Mouse (Mus musculus) midbrain, embryonic 10.5 days (tissue): Measurements from ENCODE around the gene Gm10762. TPM values are rescaled to one million over a fixed set of nuclear protein-coding genes. Genes with fewer than 3 reads are reported as not detected.
"Not testable (repeated sequence)": the region's sequence is repeated elsewhere in the genome, so short reads cannot be mapped to it uniquely, and the experiment has no call there.

Experiments
- DNase-seq: peaks from one replicate; pipeline ENCODE4 v3.0.0-alpha.2; 2017; ENCODE audit warnings: low spot score
- H3K27ac ChIP-seq: fragments of 300-500 bp; sonication (generic); replicated peaks from 2 replicates; pipeline ENCODE4 v1.5.1; 2016; ENCODE audit warnings: mild to moderate bottlenecking
- H3K27me3 ChIP-seq: fragments of 300-500 bp; sonication (generic); 2 replicates; pipeline ENCODE4 v1.6.1; 2016; ENCODE audit warnings: low read depth, mild to moderate bottlenecking; ENCODE audit not compliant: poor library complexity, severe bottlenecking
- H3K36me3 ChIP-seq: fragments of 300-500 bp; sonication (generic); 2 replicates; pipeline ENCODE4 v1.6.1; 2016; ENCODE audit warnings: mild to moderate bottlenecking, moderate library complexity
- H3K4me1 ChIP-seq: fragments of 300-500 bp; sonication (generic); 2 replicates; pipeline ENCODE4 v1.6.1; 2016
- H3K4me3 ChIP-seq: fragments of 300-500 bp; sonication (generic); 2 replicates; pipeline ENCODE4 v1.5.1; 2016; ENCODE audit warnings: mild to moderate bottlenecking, moderate library complexity
- H3K9me3 ChIP-seq: fragments of 300-500 bp; sonication (generic); replicated peaks from 2 replicates; pipeline ENCODE4 v1.6.1; 2016; ENCODE audit warnings: mild to moderate bottlenecking
- WGBS: fragments of 180-500 bp; shearing (Covaris S2); methylation state at CpG from one replicate; pipeline ENCODE4 v1.1.7; 2016; 5-methylcytosine and 5-hydroxymethylcytosine counted together
- polyA plus RNA-seq: library from polyadenylated mRNA; unstranded; fragments of >200 nt; fragmentation: Nextera tagmentation; extraction: Ambion mirVana; gene quantifications from 2 replicates; pipeline ENCODE4 v1.2.1, GENCODE M21; 2016

The Gm10762 gene
- polyA plus RNA-seq = 16.1 and 19.6 TPM in 2 replicates

DNA sequence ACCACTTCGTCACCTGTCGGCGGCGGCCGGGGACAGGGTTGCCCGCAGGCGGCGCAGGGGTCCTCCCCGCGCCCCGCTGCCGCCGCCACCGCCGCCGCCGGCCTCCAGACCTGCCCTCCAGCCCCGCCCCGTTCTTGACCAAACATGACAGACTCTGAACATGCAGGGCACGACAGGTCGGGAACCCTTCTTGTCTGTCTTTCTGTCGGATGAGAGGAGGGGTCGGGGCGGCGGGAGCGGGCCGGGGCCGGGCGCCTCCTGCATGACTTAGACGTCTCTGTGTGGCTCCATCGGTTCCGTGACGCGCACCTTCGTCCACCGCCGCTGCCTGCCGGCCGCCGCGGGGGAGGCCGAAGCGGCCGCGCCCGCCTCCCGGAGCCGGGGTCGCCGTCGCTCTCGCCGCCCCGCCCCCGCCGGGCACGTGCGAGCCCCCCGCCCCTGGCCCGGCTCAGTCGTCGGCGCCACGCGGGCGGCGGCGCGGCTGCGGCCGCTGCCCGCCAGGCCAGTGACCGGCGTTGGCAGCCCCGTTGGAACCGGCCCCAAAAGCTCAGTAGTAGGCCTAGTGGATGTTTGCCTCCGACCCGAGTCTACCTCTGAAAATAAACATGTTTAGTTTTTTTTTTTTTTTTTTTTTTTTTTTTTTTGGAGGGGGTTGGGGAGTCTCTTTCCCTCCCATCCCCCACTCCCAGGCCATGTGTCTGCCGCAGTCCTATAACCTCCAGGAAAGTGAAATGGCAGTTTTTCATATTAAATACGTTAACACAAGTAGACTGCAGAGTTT, at the start of gene Gm10762:
Gene Gm10762, minus strand, starts transcription at position 65 of the 781 bp plus-strand sequence.
- peaks cover 23% of the 10 kb centered on the region for H3K4me1 ChIP-seq
- H3K4me3 ChIP-seq = peak within 1 kb of the TSS; percentile 88
- under 1% methylated on average over 80 of the region's 80 CpGs for WGBS
- no peaks in the 10 kb centered on the region for H3K36me3 ChIP-seq
- no peaks in the 10 kb centered on the region for H3K27me3 ChIP-seq
- H3K9me3 ChIP-seq = no peaks in the 10 kb centered on the region
- DNase-seq = peak; percentile 90
- peak within 1 kb of the TSS; percentile 100 for H3K27ac ChIP-seq

DNA sequence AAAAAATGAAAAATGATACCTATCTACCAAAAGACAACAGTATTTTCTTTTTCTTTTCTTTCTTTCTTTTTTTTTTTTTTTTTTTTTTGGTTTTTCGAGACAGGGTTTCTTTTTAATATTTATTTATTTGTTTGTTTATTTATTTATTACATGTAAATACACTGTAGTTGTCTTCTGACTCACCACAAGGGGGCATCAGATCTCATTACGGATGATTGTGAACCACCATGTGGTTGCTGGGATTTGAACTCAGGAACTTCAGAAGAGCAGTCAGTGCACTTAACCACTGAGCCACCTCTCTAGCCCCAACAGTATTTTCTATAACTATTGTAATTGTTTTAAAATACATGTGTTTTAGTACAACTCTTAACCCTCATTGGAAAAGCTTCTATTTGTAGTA, 41.3 kb upstream of the Gm10762 start:
- not testable (repeated sequence) for H3K36me3 ChIP-seq, H3K27ac ChIP-seq, H3K27me3 ChIP-seq, H3K4me1 ChIP-seq, DNase-seq, H3K9me3 ChIP-seq, H3K4me3 ChIP-seq
- 84% methylated on average over 2 of the region's 2 CpGs for whole genome bisulfite sequencing

DNA sequence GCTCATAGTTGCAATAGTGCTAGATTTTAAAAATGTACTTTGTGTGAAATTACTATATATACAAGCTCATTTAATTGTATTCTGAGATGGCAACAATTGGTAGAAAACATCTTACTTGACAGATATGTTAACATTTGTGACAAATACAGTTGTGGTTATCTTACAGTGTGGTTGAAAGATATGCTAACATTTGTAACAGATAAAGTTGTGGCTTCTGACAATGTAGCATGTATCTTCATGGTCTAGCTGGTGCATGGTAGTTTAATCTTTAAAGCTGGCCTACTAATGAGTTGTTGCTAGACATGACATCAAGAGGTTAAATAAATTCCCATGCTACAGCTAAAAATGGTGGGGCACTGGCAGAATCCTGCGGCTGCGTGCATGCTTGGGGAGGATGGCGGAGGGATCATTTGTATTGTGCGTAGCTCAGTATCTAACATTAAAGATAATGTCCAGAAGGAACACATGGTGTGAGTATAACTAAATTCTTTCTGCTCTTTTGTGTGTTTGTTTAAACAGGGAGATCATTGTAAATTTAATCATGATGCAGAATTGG, 38.7 kb upstream of the Gm10762 start:
- WGBS = 85% methylated on average over 4 of the region's 4 CpGs
- H3K27me3 ChIP-seq = no peaks in the 10 kb centered on the region
- H3K4me1 ChIP-seq = no peaks in the 10 kb centered on the region
- no peak overlapping the region for H3K4me3 ChIP-seq
- no peak overlapping the region for H3K27ac ChIP-seq
- no peaks in the 10 kb centered on the region for H3K9me3 ChIP-seq
- DNase-seq = no peak
- H3K36me3 ChIP-seq = no peaks in the 10 kb centered on the region

DNA sequence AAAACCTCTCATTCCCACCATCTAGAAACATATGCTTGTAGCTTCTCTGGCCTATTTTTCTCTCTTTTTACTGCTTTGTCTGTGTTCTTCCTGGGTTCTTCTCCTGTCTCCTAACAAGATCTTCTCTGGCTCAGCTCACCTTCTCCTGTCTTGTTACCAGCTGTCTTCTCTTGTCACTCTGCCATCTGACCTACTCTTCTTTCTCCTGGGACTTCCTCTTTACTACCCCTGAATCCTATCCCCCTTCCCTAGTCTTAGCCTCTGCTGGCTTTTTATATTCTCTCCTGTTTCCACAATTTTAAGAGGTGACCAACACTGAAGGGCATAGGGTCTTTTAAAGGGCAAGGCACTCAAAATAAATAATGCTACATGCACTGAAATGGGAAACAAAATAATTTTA, 37.3 kb upstream of the Gm10762 start:
- Histone ChIP-seq H3K36me3 (no peaks in the 10 kb centered on the region), H3K27me3 (no peaks in the 10 kb centered on the region), H3K4me3 (no peak overlapping the region), H3K9me3 (no peaks in the 10 kb centered on the region), H3K27ac (no peak overlapping the region), H3K4me1 (no peaks in the 10 kb centered on the region)
- no peak for DNase-seq

DNA sequence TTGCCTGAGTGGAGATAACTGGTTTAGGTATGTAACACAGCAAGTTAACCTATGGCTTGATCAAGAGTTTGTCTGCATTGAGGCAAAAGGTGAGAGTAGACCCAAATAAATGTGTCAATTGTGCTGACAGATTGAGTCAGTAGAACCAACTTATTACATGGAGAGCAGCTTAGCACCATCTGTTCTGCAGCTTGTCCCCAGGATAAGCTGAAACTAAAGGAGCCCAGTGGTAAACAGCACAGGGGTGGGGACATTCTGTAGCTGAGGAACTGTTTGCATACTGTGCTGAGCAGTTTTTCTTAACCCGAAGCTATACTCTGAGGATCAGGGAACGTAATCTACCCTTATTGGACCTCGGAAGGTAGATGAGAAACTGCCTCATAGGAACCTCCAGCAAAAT, 17.2 kb upstream of the Gm10762 start:
- H3K4me1 ChIP-seq = peaks cover 9% of the 10 kb centered on the region
- H3K27ac ChIP-seq = no peak overlapping the region
- H3K36me3 ChIP-seq = no peaks in the 10 kb centered on the region
- DNase-seq = no peak
- H3K27me3 ChIP-seq = no peaks in the 10 kb centered on the region
- WGBS = 87% methylated on average over 3 of the region's 3 CpGs
- H3K4me3 ChIP-seq = no peak overlapping the region
- no peaks in the 10 kb centered on the region for H3K9me3 ChIP-seq

DNA sequence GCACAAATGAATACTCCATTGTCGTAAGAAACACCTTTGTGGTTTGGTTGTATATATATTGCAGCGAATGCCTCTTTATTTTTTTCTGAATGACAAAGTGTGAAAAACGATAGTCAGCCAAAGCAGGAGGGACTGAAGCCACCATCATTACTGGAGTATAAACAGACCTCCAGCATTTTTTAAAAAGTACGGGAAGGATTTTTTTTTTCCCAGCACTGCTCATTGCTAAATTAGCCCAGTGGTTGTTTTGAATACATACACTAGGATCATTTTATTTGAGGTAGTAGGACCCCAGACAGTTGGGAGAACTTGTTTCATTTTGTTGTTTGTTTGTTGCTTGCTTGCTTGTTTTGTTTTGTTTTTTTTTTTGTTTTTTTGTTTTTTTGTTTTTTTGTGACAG, 8.0 kb upstream of the Gm10762 start:
- no peak overlapping the region for H3K4me3 ChIP-seq
- no peak for DNase-seq
- H3K27me3 ChIP-seq = no peaks in the 10 kb centered on the region
- H3K36me3 ChIP-seq = no peaks in the 10 kb centered on the region
- WGBS = 86% methylated on average over 4 of the region's 4 CpGs
- no peaks in the 10 kb centered on the region for H3K9me3 ChIP-seq
- no peaks in the 10 kb centered on the region for H3K4me1 ChIP-seq
- no peak overlapping the region for H3K27ac ChIP-seq

DNA sequence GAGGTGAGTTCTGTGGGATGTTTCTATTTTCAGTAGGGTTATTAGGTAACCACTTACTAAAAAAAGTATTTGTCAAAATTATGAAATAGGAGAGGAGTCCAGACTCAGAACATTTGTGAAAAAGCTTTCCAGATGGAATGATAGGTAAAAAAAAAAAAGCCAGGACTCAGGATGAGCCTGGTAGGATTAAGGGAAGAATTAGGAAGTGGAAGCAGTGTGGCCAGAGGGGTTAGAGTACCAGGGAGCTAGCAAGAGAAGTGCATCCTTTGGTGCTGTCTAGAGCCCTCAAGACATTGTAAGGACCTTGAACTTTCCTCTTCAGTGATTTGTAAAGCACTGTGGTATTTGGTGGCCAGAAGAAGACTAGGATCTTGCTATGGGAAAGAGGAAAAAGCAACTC, 4.8 kb upstream of the Gm10762 start:
- DNase-seq = no peak
- H3K9me3 ChIP-seq = no peaks in the 10 kb centered on the region
- H3K4me3 ChIP-seq = no peak overlapping the region
- H3K4me1 ChIP-seq = peaks cover 8% of the 10 kb centered on the region
- H3K27me3 ChIP-seq = no peaks in the 10 kb centered on the region
- no peaks in the 10 kb centered on the region for H3K36me3 ChIP-seq
- no peak overlapping the region for H3K27ac ChIP-seq

DNA sequence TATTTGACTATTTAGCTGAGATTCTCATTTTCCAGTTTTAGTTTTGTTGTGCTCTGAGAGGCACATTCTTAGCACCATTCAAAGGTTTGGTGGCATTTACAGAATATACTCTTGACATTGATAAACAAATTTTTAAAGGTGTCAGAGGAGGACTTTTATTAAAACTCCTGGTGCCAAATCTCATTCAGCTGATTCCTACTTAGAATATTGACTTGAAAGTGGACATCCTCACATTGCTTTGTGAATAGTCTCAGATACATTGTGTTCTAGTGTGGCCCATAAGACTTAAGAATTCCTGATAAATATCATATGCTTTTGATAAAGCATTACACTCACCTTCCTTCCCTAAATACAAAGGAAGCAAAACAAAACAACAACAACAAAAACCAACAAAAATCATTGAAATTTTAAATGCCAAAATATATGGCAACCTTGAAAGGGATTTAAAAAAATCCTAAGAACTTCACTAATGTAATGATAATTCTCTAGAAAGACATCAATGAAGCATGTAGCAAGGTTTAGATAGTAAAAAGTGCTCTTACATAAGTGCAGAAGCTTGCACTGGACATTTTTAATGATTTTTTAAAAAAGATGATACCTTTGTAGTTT, 1.1 kb upstream of the Gm10762 start:
- Histone ChIP-seq H3K4me3 (peak overlapping the region; percentile 88), H3K4me1 (peaks cover 23% of the 10 kb centered on the region), H3K36me3 (no peaks in the 10 kb centered on the region), H3K9me3 (no peaks in the 10 kb centered on the region), H3K27me3 (no peaks in the 10 kb centered on the region), H3K27ac (peak overlapping the region; percentile 100)
- no peak for DNase-seq

DNA sequence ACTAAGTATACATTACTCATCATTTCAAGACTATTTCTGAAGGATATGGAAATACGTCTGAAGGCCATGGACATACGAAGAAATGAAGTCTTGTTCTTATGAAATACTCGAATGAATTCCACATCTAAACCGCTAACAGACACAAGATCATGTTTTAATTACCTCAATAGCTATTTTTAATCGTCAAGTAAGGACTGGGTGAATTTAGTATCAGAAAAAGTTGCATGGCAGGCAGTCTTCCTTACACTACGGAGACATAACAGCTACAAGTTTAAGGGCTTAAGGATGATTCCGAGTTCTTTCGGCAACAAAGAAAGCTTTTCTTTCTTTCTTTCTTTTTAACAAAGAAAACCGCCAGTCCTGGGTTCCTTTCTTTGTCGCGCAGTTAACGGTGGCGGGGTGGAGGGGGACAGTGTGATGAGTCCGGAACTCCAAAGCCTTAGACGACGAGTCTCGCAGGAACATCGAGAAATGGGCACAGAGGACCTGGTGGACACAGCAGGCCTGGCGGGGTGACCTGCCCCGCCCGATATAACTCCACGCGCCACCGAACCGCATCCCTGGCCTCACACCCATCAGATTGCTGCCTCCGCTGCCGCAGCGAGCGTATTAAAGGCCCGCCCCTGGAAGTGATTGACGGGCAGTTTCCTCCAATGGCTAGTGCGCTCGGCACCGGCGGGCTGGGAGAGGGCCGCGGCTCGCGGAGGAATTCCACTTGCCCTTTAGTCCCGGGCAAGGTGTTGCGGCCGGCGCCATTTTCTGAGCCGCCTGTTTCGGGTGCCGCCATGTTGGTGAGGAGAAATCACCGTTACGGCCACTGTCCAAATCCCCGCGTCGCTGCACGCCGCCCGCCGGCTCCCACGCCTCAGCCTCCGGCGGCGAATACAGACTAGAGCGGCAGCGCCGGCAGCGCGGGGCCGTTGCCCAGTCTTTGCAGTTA, 614 bp downstream of the Gm10762 start, which contains the start of gene Zc3h6:
Gene Zc3h6, plus strand, starts transcription at position 762 of the 940 bp plus-strand sequence.
- WGBS = 1% methylated on average over 65 of the region's 65 CpGs
- H3K27ac ChIP-seq = peak within 1 kb of the TSS; percentile 100
- peak; percentile 98 for DNase-seq
- no peaks in the 10 kb centered on the region for H3K9me3 ChIP-seq
- H3K4me3 ChIP-seq = peak within 1 kb of the TSS; percentile 88
- H3K4me1 ChIP-seq = peaks cover 23% of the 10 kb centered on the region
- no peaks in the 10 kb centered on the region for H3K27me3 ChIP-seq
- no peaks in the 10 kb centered on the region for H3K36me3 ChIP-seq

DNA sequence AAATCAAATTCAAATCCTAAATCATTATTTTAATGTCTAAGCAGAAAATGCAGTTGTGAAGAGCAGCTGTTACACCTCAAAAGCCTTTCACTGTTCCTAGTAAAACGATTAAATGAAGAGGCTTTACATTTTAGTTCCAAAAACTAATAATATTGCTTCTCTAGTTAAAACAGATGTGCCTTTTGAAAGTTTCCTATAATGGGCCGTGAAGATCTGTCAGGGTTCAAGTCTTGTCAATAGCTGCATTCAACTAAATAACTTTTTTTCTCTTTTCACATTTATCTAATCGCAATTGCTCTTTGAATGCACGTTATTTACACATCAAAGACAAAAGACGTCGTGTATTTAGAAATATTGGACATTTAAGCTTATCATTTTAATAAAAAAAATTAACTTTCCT, 1.3 kb downstream of the Gm10762 start:
- 19% methylated on average over 6 of the region's 6 CpGs for WGBS
- DNase-seq = no peak
- Histone ChIP-seq H3K27me3 (no peaks in the 10 kb centered on the region), H3K4me1 (peaks cover 23% of the 10 kb centered on the region), H3K27ac (peak overlapping the region; percentile 100), H3K9me3 (no peaks in the 10 kb centered on the region), H3K36me3 (no peaks in the 10 kb centered on the region), H3K4me3 (peak overlapping the region; percentile 88)

DNA sequence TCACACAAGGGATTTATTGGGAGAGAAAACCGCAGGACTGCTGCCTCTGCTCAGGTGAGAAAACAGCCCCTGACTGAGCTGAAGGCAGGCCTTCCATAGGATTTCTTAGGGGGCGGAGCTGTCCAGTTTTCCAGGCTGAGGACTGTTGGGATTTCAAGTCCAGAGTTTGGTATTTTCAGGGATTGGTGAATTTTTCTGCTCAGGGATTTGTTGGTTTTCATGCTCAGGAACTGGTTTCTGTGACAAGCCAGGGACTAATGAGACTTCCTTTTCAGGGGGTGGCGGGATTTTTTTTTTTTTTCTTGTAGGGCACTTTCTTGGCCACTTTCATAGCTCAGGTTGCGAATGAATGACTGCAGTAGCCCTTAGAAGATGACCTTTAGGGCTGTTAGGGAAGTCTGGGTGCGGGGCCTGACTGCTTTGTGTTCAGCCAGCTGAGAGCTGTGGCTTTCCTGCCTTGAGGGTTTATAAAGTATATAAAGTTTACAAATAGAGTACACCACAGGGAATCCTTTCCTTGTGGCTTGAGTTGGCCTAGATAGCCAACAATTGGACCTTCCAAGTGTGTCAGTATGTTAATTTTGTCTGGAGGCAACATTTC, 1.9 kb downstream of the Gm10762 start:
- peak; percentile 25 for DNase-seq

DNA sequence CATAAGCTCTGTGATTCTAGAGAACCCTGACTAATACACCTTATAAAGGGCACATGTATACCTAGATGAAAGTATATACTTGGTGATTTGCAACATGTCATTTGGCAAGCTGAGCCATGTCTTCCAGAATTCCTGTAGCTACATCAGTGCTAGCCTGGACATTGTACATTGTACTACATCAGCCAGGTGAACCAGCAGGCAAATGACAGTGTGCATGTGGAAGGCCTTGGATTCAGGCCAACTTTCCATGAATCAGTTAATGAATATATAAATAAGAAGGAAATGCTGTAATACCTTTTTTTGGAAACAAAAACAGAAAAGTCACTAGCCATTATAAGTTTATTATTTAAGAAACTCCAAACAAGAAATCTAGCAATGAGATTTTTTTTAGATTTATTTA, 13.3 kb downstream of the Gm10762 start:
- Histone ChIP-seq H3K27ac (no peak overlapping the region), H3K4me3 (no peak overlapping the region), H3K9me3 (no peaks in the 10 kb centered on the region), H3K4me1 (no peaks in the 10 kb centered on the region), H3K36me3 (no peaks in the 10 kb centered on the region), H3K27me3 (no peaks in the 10 kb centered on the region)
- DNase-seq = no peak

More for the DNA sequence above, 1.9 kb downstream of the Gm10762 start:
- H3K4me1 ChIP-seq = peaks cover 23% of the 10 kb centered on the region
- no peaks in the 10 kb centered on the region for H3K9me3 ChIP-seq
- H3K27me3 ChIP-seq = no peaks in the 10 kb centered on the region
- H3K4me3 ChIP-seq = peak overlapping the region; percentile 88
- H3K27ac ChIP-seq = peak overlapping the region; percentile 100
- no peaks in the 10 kb centered on the region for H3K36me3 ChIP-seq
- 38% methylated on average over 5 of the region's 5 CpGs for WGBS
